Mouse (Mus musculus) embryonic fibroblast, embryonic 13.5 days (primary cell): Measurements from ENCODE around the gene D630045J12Rik.

Source experiments
- CTCF ChIP-seq: IDR thresholded peaks from 2 replicates; pipeline ENCODE4 v1.5.1; 2011; ENCODE audit warnings: mild to moderate bottlenecking, control low read depth, low read length, moderate library complexity, borderline replicate concordance; ENCODE audit not compliant: insufficient read depth
- POLR2A ChIP-seq: IDR thresholded peaks from 2 replicates; pipeline ENCODE4 v1.6.1; 2011; ENCODE audit warnings: low read depth, mild to moderate bottlenecking, control low read depth, low read length, moderate library complexity

DNA sequence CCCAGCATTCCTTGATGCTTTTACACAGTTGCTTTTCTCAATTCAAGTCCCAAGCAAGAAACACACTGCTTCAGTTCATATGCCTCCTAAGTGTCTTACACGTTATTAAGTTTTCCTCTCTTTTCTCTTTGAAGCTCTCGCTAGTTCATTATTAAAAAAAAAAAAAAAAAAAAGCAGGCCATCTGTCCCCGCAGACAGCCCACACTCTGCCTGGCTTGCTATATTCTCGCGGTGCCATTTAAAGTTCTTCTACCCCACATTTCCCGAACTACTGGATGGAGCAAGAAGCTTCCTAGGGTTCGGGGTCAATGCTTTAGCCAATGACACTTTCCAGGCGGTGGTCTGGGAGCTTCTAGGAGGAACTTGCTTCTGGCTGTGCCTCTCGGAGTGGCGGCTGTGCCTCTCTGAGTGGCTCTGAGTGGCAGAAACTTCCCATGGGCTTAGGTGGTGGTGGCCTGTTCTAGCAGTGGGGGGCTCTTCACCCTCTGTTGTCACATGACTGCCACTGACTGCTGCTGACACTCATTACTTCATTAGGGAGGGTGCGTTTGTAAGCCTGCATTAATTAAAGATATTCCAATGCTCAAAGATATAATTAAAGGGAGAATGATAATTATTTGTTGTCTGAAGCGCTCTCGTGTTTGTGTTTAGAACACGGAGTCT, 38.2 kb downstream of the D630045J12Rik start:
- TF ChIP-seq CTCF = no peak
- no peak for TF ChIP-seq POLR2A
